Mouse (Mus musculus): Measurements from ENCODE around the gene Rufy1. TPM values are rescaled to one million over a fixed set of nuclear protein-coding genes. Genes with fewer than 3 reads are reported as not detected.
A peak's percentile ranks its signal among the peaks of the same experiment; 100 is the strongest.

Rufy1 gene
- polyA plus RNA-seq, 1 experiment from 2014 or later: 27.0 TPM

MicroRNA genes within 50 kb of the gene (microRNA counts, 519-probe panel; counts per million panel counts)
- microRNA mmu-miR-804: 2,379 counts per million, percentile 53 among the panel's probes with 10 or more counts

Small RNAs within 50 kb of the gene (microRNA-seq; reads per million reads assigned to microRNA genes)
- gene Mir804 (ENCODE audit: borderline number of aligned reads): not detected

Other genes with a start within 250 kb of the Rufy1 start
- gene Sqstm1, start 220.3 kb downstream of the Rufy1 start, polyA plus RNA-seq (2015; fragmentation: Nextera tagmentation; extraction: Ambion mirVana): 272 TPM in 2 replicates
- gene Mgat4b, start 220.2 kb downstream of the Rufy1 start, polyA plus RNA-seq (2015; fragmentation: Nextera tagmentation; extraction: Ambion mirVana): 26.7 and 32.1 TPM in 2 replicates
- gene Ltc4s, start 192.5 kb downstream of the Rufy1 start, polyA plus RNA-seq (2015; fragmentation: Nextera tagmentation; extraction: Ambion mirVana): 2.5 and 4.0 TPM in 2 replicates
- gene Maml1, start 138.8 kb downstream of the Rufy1 start, polyA plus RNA-seq (2015; fragmentation: Nextera tagmentation; extraction: Ambion mirVana): 5.8 and 6.9 TPM in 2 replicates
- 284 and 286 TPM in 2 replicates for gene Canx, start 105.5 kb downstream of the Rufy1 start, polyA plus RNA-seq (2015; fragmentation: Nextera tagmentation; extraction: Ambion mirVana)
- 0.24 and 0.25 TPM in 2 replicates for gene Cby3, start 76.7 kb downstream of the Rufy1 start, polyA plus RNA-seq (2015; fragmentation: Nextera tagmentation; extraction: Ambion mirVana)
- gene Hnrnph1, start 54.1 kb downstream of the Rufy1 start, polyA plus RNA-seq (2015; fragmentation: Nextera tagmentation; extraction: Ambion mirVana): 400 and 410 TPM in 2 replicates
- gene Adamts2, start 171.0 kb upstream of the Rufy1 start, polyA plus RNA-seq (2015; fragmentation: Nextera tagmentation; extraction: Ambion mirVana): 24.6 and 26.6 TPM in 2 replicates

All from embryonic facial prominence, embryonic 15.5 days (tissue).